Mouse (Mus musculus) lung, postnatal 36 days (tissue): ENCODE measurements around the gene Ackr4.

Experiments
- DNase-seq: peaks from one replicate; pipeline ENCODE4 v3.0.0; 2022; ENCODE audit warnings: mixed read lengths

Gene Ackr4

DNA sequence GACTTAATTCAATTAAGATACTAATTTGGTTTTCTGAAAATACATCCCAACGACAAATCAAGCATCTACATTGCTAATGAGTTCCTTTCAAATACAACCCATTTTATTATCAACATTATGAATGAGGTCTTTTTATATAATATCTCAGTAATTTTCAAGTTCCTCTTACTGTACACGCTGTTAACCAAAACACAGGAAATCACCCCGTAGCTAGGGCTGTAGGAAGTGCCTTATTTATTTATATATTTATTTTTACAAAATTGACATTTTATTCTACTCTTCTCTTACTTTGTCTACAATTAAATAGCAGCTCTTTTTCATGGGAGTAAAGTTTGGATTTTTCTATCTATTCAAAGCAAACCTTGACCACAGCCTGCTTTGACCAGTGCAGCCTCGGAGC, 87.0 kb downstream of the Ackr4 start:
- no peak for DNase-seq

DNA sequence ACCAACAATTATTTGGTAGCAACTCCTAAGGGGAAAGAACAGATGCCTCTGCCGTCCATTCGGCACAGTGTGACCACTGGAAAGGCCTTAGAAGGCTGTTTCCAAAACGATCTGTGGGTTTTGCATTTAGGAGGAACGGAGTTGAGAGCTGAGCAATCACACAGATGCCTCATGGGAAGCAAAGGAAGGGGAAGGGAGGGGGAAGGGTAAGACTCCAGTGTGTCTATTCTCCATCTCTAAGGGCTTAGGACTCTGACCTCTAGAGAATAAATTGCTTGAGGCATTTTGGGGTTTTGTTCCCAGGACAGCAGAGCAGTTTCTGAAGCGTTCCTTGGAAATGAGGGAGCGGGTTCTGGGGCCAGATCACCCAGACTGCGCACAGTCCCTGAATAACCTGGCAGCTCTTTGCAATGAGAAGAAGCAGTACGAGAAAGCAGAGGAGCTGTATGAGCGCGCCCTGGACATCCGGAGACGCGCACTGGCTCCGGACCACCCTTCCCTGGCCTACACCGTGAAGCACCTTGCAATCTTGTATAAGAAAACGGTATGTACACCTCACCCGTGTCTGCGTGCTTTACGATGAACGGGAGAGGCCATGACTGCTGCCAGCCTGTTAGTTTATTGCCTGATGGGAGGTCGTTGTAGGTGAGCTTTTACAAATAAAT, 87.6 kb downstream of the Ackr4 start:
- no peak for DNase-seq

DNA sequence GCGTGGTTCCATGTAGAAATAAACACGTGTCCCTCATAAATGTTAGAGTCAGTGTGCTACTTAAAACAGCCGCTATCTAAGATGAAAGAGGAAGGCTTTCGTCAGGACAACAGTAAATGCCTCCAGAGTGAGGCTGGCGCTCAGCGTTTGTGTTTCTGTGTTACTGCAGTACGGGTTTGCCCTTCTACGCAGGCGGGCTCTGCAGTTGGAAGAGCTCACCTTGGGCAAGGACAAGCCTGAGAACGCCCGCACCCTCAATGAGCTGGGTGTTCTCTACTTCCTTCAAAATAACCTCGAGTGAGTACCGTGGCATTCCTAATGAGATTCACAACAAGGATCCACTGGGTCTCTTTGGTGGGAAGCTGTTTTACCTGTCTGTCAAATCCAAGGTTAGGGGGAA, 88.5 kb downstream of the Ackr4 start:
- DNase-seq: no peak

DNA sequence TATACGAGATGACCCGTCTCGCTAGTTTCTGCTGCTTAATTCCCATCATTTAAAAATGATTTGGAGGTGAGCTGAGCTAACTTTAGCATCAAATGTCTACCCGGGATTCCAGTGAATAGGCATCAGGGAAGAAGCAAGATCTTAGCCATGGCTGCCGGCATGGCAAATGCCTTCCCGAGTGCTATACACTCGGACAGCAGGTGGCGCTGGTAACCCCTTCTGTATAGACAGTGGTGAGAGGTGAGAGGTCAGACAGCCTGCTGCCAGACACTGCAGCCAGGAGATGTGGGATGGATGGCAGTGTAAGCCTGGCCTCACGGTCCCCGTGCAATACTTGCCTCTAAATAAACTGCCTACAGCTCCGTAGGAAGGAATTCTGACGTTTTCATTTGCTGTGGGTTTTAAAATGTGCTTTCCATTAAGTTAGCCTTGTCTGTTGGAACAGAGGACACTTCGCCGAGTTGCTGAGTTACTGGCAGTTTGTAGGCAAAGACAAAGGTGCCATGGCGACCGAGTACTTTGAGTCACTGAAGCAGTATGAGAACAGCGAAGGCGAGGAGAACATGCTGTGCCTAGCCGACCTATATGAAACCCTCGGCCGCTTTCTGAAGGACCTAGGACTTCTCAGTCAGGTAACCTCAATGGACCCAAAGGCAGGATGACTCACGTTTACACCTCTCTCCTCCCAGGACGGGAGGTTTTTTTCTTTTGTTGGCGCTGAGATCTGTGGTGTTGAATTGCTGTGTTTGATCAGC, 91.3 kb downstream of the Ackr4 start:
- DNase-seq: peak; percentile 87

DNA sequence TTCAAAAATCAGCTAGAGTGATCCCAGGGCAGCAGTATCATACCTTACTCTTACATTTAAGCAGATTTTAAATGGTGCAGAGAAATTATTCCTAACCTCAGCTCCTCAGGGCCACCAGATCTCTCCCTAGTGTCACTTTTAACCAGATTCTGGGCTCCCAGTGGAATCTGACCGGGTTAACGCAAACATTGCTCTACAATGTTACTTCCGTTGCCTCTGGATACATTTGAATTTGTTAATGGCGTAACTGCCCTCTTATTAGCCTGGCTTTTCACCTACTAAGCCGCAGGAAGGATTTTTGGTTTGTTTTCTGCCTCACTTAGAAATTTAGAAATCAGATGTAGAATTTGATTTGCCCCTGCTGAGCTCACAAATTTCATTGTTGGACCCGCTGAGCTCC, 92.0 kb downstream of the Ackr4 start:
- no peak for DNase-seq

DNA sequence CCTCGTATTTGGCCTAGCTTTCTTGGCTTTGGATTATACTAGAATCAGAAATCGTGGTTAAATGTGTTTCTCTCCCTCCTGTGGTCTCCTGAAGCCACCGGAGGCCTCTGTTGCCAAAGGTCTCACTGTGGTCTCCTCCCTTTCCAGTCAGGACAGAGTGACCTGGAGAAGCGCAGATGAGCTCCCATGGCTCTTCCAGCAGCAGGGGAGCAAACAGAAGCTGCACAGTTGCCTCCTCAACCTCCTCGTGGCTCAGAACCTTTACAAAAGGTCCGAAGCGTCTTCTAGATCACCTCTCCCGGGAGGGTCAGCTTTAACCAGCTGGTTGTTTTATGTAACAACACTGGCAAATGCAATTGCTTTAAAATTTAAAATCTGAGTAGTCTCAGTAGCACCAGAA, 92.5 kb downstream of the Ackr4 start:
- DNase-seq: no peak
